Mouse (Mus musculus) limb, embryonic 11.5 days (tissue): ENCODE data around the gene Unc13b. TPM values are rescaled to one million over a fixed set of nuclear protein-coding genes. Genes with fewer than 3 reads are reported as not detected.
A peak's percentile ranks its signal among the peaks of the same experiment; 100 is the strongest.

Source experiments
- ATAC-seq: fragments of 200-750 bp; cut with Nextera tagmentation; 2 replicates; pipeline ENCODE4 v1.8.0; 2017; ENCODE audit warnings: low read depth; ENCODE audit not compliant: insufficient number of reproducible peaks, low FRiP score, low TSS enrichment
- DNase-seq: peaks from one replicate; pipeline ENCODE4 v3.0.0-alpha.2; 2015; ENCODE audit warnings: low spot score
- H3K27ac ChIP-seq: fragments of 300-500 bp; sonication (generic); replicated peaks from 2 replicates; pipeline ENCODE4 v1.5.1; 2014; ENCODE audit warnings: low read depth, mild to moderate bottlenecking, low read length
- H3K27me3 ChIP-seq: fragments of 300-500 bp; sonication (generic); 2 replicates; pipeline ENCODE4 v1.6.1; 2014; ENCODE audit warnings: mild to moderate bottlenecking, low read length, mixed read lengths; ENCODE audit not compliant: control insufficient read depth, insufficient read depth
- H3K36me3 ChIP-seq: fragments of 300-500 bp; sonication (generic); 2 replicates; pipeline ENCODE4 v1.6.1; 2014; ENCODE audit warnings: mild to moderate bottlenecking, low read length, moderate library complexity, mixed read lengths; ENCODE audit not compliant: control insufficient read depth, insufficient read depth
- H3K4me1 ChIP-seq: fragments of 300-500 bp; sonication (generic); 2 replicates; pipeline ENCODE4 v1.6.1; 2014; ENCODE audit warnings: low read length, mixed read lengths; ENCODE audit not compliant: control insufficient read depth, insufficient read depth
- H3K4me2 ChIP-seq: fragments of 300-500 bp; sonication (generic); 2 replicates; pipeline ENCODE4 v1.6.1; 2014; ENCODE audit warnings: low read depth, mild to moderate bottlenecking, moderate library complexity; ENCODE audit not compliant: severe bottlenecking
- H3K4me3 ChIP-seq: fragments of 300-500 bp; sonication (generic); 2 replicates; pipeline ENCODE4 v1.5.1; 2014; ENCODE audit warnings: low read depth, low read length
- H3K9ac ChIP-seq: fragments of 300-500 bp; sonication (generic); 2 replicates; pipeline ENCODE4 v1.6.1; 2014; ENCODE audit warnings: mild to moderate bottlenecking, low read length
- H3K9me3 ChIP-seq: fragments of 300-500 bp; sonication (generic); 2 replicates; pipeline ENCODE4 v1.6.1; 2016; ENCODE audit warnings: low read length; ENCODE audit not compliant: control insufficient read depth
- WGBS: fragments of 180-500 bp; shearing (Covaris S2); extraction: QIAGEN DNeasy Blood & Tissue Kit; methylation state at CpG from one replicate; pipeline ENCODE4 v1.1.7; 2014; 5-methylcytosine and 5-hydroxymethylcytosine counted together
- polyA plus RNA-seq: library from polyadenylated mRNA; unstranded; fragments of >200 nt; fragmentation: Nextera tagmentation; extraction: Ambion mirVana; gene quantifications from 2 replicates; pipeline ENCODE4 v1.2.1, GENCODE M21; 2014

The Unc13b gene
- polyA plus RNA-seq, 1 experiment from 2014 or later: 2.4 TPM

DNA sequence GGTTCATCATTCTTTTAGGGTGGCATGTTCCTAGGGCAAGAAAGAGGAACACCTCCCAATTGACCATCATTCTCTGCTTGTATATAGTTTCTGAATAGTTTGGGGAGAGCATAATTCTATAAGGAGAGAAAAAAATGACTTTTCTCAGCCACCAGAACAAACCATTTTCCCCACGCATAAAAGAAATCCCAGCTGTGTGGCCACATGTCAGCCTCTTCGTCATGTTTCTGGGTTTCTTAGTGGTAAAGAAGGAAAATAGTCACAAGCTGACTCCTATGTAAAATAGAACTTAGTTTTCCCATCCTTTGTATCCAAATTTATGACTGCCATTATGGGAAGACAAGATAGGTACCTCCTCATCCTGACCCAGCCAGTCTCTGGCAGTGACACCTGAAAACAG is 146.2 kb downstream of the Unc13b start:
- no peak overlapping the region for H3K4me2 ChIP-seq
- H3K9ac ChIP-seq: no peak overlapping the region
- no peak overlapping the region for H3K4me3 ChIP-seq
- H3K36me3 ChIP-seq: no peaks in the 10 kb centered on the region
- DNase-seq: no peak
- no peak overlapping the region for H3K27ac ChIP-seq
- no peaks in the 10 kb centered on the region for H3K27me3 ChIP-seq
- H3K9me3 ChIP-seq: no peaks in the 10 kb centered on the region
- ATAC-seq: no peak
- WGBS: 88% methylated on average over 2 of the region's 2 CpGs
- H3K4me1 ChIP-seq: peaks cover 3% of the 10 kb centered on the region; the same call in 1 of the 2 replicates

DNA sequence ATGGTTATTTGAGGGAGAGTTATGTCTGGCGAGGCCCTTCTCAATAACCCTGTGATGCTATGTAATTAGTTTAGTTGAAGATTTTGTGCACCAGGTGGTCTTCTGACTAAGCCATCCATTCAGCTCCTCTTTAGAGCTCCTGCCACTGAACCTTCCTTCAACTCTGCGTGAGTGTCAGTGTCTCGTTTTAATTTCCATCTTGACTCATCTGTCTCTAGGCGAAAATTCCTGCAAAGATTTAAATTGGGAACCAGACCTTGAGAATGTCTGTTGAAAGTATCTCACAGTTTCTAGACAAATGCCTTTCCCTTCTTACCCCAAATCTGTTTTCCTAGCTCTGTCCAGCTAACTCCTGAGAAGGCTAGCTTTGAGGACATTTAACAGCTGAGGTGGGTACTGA is 146.8 kb downstream of the Unc13b start:
- H3K9me3 ChIP-seq: no peaks in the 10 kb centered on the region
- H3K4me1 ChIP-seq: peaks cover 3% of the 10 kb centered on the region; the same call in 1 of the 2 replicates
- H3K27me3 ChIP-seq: no peaks in the 10 kb centered on the region
- ATAC-seq (no peak), DNase-seq (no peak)
- 71% methylated on average over 4 of the region's 4 CpGs for WGBS
- H3K9ac ChIP-seq: no peak overlapping the region
- no peaks in the 10 kb centered on the region for H3K36me3 ChIP-seq
- no peak overlapping the region for H3K4me3 ChIP-seq
- no peak overlapping the region for H3K4me2 ChIP-seq
- H3K27ac ChIP-seq: no peak overlapping the region

DNA sequence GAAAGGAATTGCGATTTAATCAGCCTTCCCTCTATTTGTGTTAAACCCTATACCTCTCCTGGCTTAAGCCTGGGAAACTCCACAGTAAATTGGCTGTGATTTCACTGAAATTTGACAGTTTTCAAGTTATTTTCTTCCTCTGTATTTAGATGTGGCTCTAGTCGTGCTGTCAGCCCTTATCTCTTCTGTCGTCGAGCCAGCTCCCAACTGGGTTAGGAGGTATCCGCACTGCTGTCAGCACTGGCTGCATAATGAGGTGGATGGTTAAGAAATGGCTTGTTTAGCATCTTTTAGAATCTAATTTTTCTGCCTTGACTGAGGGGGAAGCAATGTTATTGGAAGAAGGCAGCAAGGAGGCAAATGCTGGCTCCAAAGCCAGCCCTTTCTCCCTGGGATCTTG is 148.2 kb downstream of the Unc13b start:
- Histone ChIP-seq H3K4me2 (no peak overlapping the region), H3K4me1 (peaks cover 3% of the 10 kb centered on the region; the same call in 1 of the 2 replicates), H3K9ac (no peak overlapping the region), H3K9me3 (no peaks in the 10 kb centered on the region), H3K27ac (no peak overlapping the region), H3K36me3 (no peaks in the 10 kb centered on the region), H3K27me3 (no peaks in the 10 kb centered on the region), H3K4me3 (no peak overlapping the region)
- ATAC-seq (no peak), DNase-seq (no peak)
- WGBS: 89% methylated on average over 5 of the region's 5 CpGs

DNA sequence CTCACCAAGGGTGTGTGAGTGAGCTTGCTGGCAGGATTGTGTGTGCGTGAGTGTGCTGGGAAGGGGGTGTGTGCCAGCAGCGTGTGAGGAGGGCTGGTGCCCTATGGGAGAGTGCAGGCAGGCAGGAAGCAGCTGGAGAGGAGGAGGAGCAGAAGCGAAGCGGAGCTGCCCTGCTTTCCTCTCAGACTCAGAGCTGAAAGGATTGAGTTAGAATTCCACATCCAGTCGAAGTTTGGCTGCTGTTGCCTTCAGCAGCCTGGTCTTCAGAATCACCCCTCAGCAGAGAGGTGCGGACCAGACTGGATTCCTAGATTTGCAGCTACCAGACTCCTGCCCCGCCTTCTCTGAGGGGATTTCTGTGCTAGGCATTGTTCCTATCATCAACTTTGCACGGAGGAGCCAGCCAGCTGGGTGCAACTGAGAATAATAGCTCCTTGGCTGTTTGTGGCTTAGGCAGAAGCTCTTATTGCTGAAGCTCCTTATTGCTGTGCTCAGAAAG is 150.4 kb downstream of the Unc13b start:
- peak overlapping the region; percentile 12; the same call in 1 of the 2 replicates for H3K4me3 ChIP-seq
- peak overlapping the region; percentile 52 for H3K4me2 ChIP-seq
- ATAC-seq: no peak
- peaks cover 3% of the 10 kb centered on the region; the same call in 1 of the 2 replicates for H3K4me1 ChIP-seq
- WGBS: 9% methylated on average over 8 of the region's 8 CpGs
- H3K27me3 ChIP-seq: no peaks in the 10 kb centered on the region
- peak overlapping the region; percentile 43 for H3K9ac ChIP-seq
- peak; percentile 36 for DNase-seq
- no peaks in the 10 kb centered on the region for H3K9me3 ChIP-seq
- no peak overlapping the region for H3K27ac ChIP-seq
- H3K36me3 ChIP-seq: no peaks in the 10 kb centered on the region

DNA sequence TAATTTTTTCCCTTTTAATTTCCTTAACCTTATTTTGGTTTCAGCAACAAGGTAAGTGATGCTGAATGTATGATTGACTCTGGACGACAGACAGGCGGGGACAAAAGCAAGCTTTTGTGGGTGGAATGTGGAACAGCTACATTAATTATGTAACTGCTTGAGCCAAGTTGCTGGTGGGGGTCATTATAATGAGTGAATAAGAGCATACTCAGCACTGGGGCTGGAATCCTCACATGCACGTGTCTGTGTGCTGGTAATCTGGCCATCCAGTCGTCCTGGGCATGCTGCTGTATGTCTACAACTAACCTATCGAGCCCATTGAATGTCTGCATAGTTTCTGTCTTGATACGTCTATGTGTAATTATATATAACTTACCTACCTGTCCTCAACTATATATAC is 150.9 kb downstream of the Unc13b start:
- no peak overlapping the region for H3K27ac ChIP-seq
- H3K4me2 ChIP-seq: peak overlapping the region; percentile 52
- 58% methylated on average over 6 of the region's 6 CpGs for WGBS
- no peaks in the 10 kb centered on the region for H3K36me3 ChIP-seq
- H3K4me1 ChIP-seq: peaks cover 3% of the 10 kb centered on the region; the same call in 1 of the 2 replicates
- H3K4me3 ChIP-seq: no peak overlapping the region
- DNase-seq (no peak), ATAC-seq (no peak)
- H3K9me3 ChIP-seq: no peaks in the 10 kb centered on the region
- H3K9ac ChIP-seq: no peak overlapping the region; the same call in 1 of the 2 replicates
- H3K27me3 ChIP-seq: no peaks in the 10 kb centered on the region

DNA sequence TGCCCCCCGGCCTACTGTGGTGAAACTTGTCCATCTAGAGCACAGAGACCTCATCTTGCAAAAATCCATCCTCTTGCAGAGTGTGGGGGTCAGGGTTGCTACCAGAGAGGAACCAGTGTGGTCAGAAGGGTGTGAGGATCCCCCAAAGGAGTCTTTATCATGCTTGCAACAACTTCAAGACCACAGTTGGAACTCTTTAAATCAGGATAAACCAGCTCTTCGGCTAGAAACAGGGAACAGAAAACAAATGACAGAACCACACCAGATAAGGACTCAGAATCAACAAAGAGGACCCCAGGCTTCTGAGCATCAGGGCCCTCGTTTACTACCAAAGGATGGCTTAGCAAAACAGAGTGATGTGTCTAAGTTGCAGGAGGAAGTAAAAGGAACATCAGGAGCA is 157.7 kb downstream of the Unc13b start:
- Histone ChIP-seq H3K36me3 (no peaks in the 10 kb centered on the region), H3K27me3 (no peaks in the 10 kb centered on the region), H3K4me1 (no peaks in the 10 kb centered on the region), H3K4me2 (no peak overlapping the region), H3K4me3 (no peak overlapping the region), H3K27ac (no peak overlapping the region), H3K9me3 (no peaks in the 10 kb centered on the region), H3K9ac (no peak overlapping the region)
- 60% methylated on average over 3 of the region's 3 CpGs for WGBS
- DNase-seq (no peak), ATAC-seq (no peak)

DNA sequence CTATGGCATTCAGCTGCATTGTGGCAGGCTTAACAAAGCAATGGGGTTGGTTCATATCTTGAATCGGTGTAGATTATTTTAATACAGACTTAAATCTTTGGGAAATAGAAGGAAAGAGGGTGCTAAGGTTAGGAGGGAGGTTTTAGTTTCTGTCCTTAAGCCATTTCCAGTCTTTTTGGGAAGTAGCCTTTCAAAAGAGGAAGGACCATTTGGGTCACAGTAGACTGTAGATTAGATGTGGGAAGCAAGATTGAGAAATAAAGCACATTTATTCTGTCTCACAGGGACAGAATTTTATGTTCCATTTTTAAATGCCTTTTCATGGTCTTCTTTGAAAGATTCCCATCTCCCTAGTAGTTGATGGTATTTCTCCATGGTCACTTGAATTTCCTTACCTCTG is 159.2 kb downstream of the Unc13b start:
- 87% methylated on average over 1 of the region's 1 CpGs for WGBS
- Histone ChIP-seq H3K27ac (no peak overlapping the region), H3K9me3 (no peaks in the 10 kb centered on the region), H3K4me1 (no peaks in the 10 kb centered on the region), H3K4me3 (no peak overlapping the region), H3K27me3 (no peaks in the 10 kb centered on the region), H3K4me2 (no peak overlapping the region), H3K9ac (no peak overlapping the region), H3K36me3 (no peaks in the 10 kb centered on the region)
- ATAC-seq: no peak
- no peak for DNase-seq

DNA sequence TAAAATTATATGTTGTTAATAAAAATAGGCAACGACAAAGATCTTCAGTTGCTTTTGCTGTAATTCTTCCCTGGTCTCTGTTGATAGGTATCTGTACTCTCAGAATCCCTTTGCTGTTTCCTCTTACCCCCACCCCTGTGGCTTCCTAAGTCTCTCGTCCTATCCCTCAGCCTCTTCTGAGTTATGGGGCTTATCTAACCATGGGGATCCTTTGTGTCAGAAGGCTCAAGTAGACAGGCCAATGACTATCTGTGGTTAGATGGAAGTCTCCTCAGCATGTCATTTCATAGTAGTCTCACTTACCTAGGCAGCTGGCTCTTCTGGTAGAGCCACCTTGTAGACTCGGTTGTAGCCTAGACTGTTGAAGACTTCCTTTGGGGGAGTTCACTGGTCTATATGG is 173.1 kb downstream of the Unc13b start:
- Histone ChIP-seq H3K36me3 (no peaks in the 10 kb centered on the region), H3K4me2 (no peak overlapping the region), H3K9me3 (no peaks in the 10 kb centered on the region), H3K4me1 (no peaks in the 10 kb centered on the region), H3K9ac (no peak overlapping the region), H3K27ac (no peak overlapping the region), H3K27me3 (no peaks in the 10 kb centered on the region), H3K4me3 (no peak overlapping the region)
- WGBS: 83% methylated on average over 3 of the region's 3 CpGs
- ATAC-seq (no peak), DNase-seq (no peak)

DNA sequence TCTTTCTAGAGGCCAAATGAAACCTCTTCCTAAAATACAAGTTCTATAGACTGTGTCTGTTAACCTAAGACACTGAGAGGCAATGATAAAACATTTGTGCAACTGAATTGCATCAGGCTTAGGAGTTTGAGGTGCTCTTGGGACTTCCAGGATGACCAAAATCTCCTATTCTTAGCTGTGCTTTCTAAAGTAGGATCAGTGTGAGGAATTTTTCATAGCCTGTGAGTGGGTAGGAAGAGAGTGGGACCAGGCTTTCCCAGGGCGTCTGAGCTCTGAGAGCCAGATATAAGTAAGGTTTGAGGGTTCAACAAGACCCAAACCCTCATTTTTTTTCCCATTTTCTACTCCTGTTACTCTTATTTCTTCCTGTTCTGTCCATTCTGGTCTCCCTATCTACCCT is 174.2 kb downstream of the Unc13b start:
- ATAC-seq (no peak), DNase-seq (no peak)
- Histone ChIP-seq H3K27ac (no peak overlapping the region), H3K4me2 (no peak overlapping the region), H3K4me3 (no peak overlapping the region), H3K9me3 (no peaks in the 10 kb centered on the region), H3K9ac (no peak overlapping the region), H3K27me3 (no peaks in the 10 kb centered on the region), H3K4me1 (no peaks in the 10 kb centered on the region), H3K36me3 (no peaks in the 10 kb centered on the region)
- 83% methylated on average over 1 of the region's 1 CpGs for WGBS
